Comparison of ENCODE assay signal across 1 mouse cellular context in the genomic region with DNA sequence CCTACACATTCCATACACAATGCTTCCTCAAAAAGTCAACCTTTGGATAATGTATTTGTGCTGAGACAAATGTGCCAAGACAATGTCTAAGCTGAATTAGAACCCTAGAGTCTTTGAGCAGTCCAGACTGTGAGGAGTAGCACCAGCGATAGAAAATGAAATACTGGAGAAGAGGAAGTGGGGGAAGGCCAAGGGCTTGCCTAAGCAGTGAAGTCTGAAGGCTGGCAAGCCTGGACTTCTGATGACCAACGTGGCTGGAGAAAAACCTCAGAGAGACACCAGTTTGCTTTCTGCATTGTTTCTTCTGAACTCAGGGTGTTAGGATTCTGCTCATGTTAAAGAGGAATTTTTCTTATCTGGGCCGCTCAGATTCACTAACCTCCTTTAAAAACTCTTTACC.
TF ChIP-seq lines count a peak whose summit lies in the region.

No protein-coding gene starts in this region.

TF ChIP-seq in CH12.LX, 34 proteins besides CTCF, POLR2A, EP300 and RAD21 (continued from another document):
- TF ChIP-seq USF1 (IDR thresholded peaks at IDR 0.05; ENCODE audit: low read depth, low read length) (no peak), JUN (IDR thresholded peaks at IDR 0.05; ENCODE audit: insufficient read depth, low read depth, low read length) (no peak), ZMIZ1 (IDR thresholded peaks at IDR 0.05; ENCODE audit: low read depth, low read length) (no peak), TBP (conservative IDR thresholded peaks at IDR 0.05; ENCODE audit: low read depth, low read length) (no peak), ZKSCAN1 (IDR thresholded peaks at IDR 0.05; ENCODE audit: borderline replicate concordance, low read depth, low read length) (no peak), TCF12 (IDR thresholded peaks at IDR 0.05; ENCODE audit: low read depth, low read length) (no peak), MAFK (IDR thresholded peaks at IDR 0.05; ENCODE audit: insufficient replicate concordance, low read length) (no peak)
